Mouse (Mus musculus): ENCODE measurements around the gene Gm5150. TPM values are rescaled to one million over a fixed set of nuclear protein-coding genes. Genes with fewer than 3 reads are reported as not detected.
"Not testable (repeated sequence)": the region's sequence is repeated elsewhere in the genome, so short reads cannot be mapped to it uniquely, and the experiment has no call there.

Gm5150 gene
- not detected in 2 replicates for polyA plus RNA-seq (2015; fragmentation: Nextera tagmentation; extraction: Ambion mirVana)

GRCm38 (mm10) chr3:16006215-16006614, at the start of gene Gm5150:
Gm5150 (minus strand) TSS chr3:16006437.
- Histone ChIP-seq H3K9ac (no peak within 1 kb of the TSS), H3K27me3 (no peaks in the 10 kb centered on the region), H3K4me1 (no peaks in the 10 kb centered on the region), H3K4me2 (no peak within 1 kb of the TSS), H3K9me3 (replicated peaks) (no peaks in the 10 kb centered on the region), H3K27ac (no peak within 1 kb of the TSS), H3K36me3 (ENCODE audit: poor library complexity, severe bottlenecking) (no peaks in the 10 kb centered on the region), H3K4me3 (no peak within 1 kb of the TSS)
- 90% methylated on average over 2 of the region's 2 CpGs for WGBS
- ATAC-seq = no peak

GRCm38 (mm10) chr3:16051736-16052135, 45.5 kb upstream of the Gm5150 start:
- H3K9me3 ChIP-seq (replicated peaks); H3K4me3 ChIP-seq; H3K9ac ChIP-seq; ATAC-seq; H3K27ac ChIP-seq; H3K36me3 ChIP-seq (ENCODE audit: poor library complexity, severe bottlenecking); H3K4me1 ChIP-seq; H3K27me3 ChIP-seq; H3K4me2 ChIP-seq: not testable (repeated sequence)
- WGBS = 82% methylated on average over 20 of the region's 20 CpGs

GRCm38 (mm10) chr3:16047288-16047687, 41.1 kb upstream of the Gm5150 start:
- no peaks in the 10 kb centered on the region for H3K4me1 ChIP-seq
- no peak overlapping the region for H3K9ac ChIP-seq
- WGBS = 64% methylated on average over 4 of the region's 4 CpGs
- H3K4me2 ChIP-seq = no peak overlapping the region
- H3K27me3 ChIP-seq = no peaks in the 10 kb centered on the region
- no peak overlapping the region for H3K4me3 ChIP-seq
- no peak for ATAC-seq
- H3K36me3 ChIP-seq (ENCODE audit: poor library complexity, severe bottlenecking) = no peaks in the 10 kb centered on the region
- H3K27ac ChIP-seq = no peak overlapping the region
- H3K9me3 ChIP-seq (replicated peaks) = no peaks in the 10 kb centered on the region

GRCm38 (mm10) chr3:16043315-16043714, 37.1 kb upstream of the Gm5150 start:
- 0% methylated on average over 1 of the region's 1 CpGs for whole genome bisulfite sequencing
- no peaks in the 10 kb centered on the region for H3K27me3 ChIP-seq
- no peak overlapping the region for H3K4me2 ChIP-seq
- H3K36me3 ChIP-seq (ENCODE audit: poor library complexity, severe bottlenecking) = no peaks in the 10 kb centered on the region
- H3K9ac ChIP-seq = no peak overlapping the region
- H3K4me1 ChIP-seq = no peaks in the 10 kb centered on the region
- H3K27ac ChIP-seq = no peak overlapping the region
- no peak overlapping the region for H3K4me3 ChIP-seq
- ATAC-seq = peak; percentile 69; the same call in 1 of the 2 replicates
- no peaks in the 10 kb centered on the region for H3K9me3 ChIP-seq (replicated peaks)

- ATAC-seq = peak; percentile 78
- H3K9ac ChIP-seq; H3K4me1 ChIP-seq; H3K27me3 ChIP-seq; H3K27ac ChIP-seq; H3K36me3 ChIP-seq (ENCODE audit: poor library complexity, severe bottlenecking); H3K4me3 ChIP-seq; H3K9me3 ChIP-seq (replicated peaks): not testable (repeated sequence)
- peak overlapping the region; percentile 24; the same call in 1 of the 2 replicates for H3K4me2 ChIP-seq
- 4% methylated on average over 6 of the region's 6 CpGs for WGBS
Observed at GRCm38 (mm10) chr3:16024988-16025387, 18.8 kb upstream of the Gm5150 start.

- H3K27me3 ChIP-seq = no peaks in the 10 kb centered on the region
- no peaks in the 10 kb centered on the region for H3K36me3 ChIP-seq (ENCODE audit: poor library complexity, severe bottlenecking)
- no peak overlapping the region for H3K4me3 ChIP-seq
- no peak overlapping the region for H3K9ac ChIP-seq
- H3K4me2 ChIP-seq = no peak overlapping the region
- WGBS = 60% methylated on average over 1 of the region's 1 CpGs
- no peaks in the 10 kb centered on the region for H3K9me3 ChIP-seq (replicated peaks)
- ATAC-seq = no peak
- no peaks in the 10 kb centered on the region for H3K4me1 ChIP-seq
- no peak overlapping the region for H3K27ac ChIP-seq
Observed at GRCm38 (mm10) chr3:16022214-16022613, 16.0 kb upstream of the Gm5150 start.

- H3K27ac ChIP-seq; H3K4me3 ChIP-seq; H3K9ac ChIP-seq; H3K9me3 ChIP-seq (replicated peaks); H3K4me2 ChIP-seq; H3K4me1 ChIP-seq; H3K36me3 ChIP-seq (ENCODE audit: poor library complexity, severe bottlenecking); H3K27me3 ChIP-seq; ATAC-seq: not testable (repeated sequence)
- 95% methylated on average over 2 of the region's 2 CpGs for WGBS
Observed at GRCm38 (mm10) chr3:16014456-16014855, 8.2 kb upstream of the Gm5150 start.

GRCm38 (mm10) chr3:16007827-16008226, 1.6 kb upstream of the Gm5150 start:
- H3K27ac ChIP-seq = no peak overlapping the region
- H3K9ac ChIP-seq = no peak overlapping the region
- H3K4me1 ChIP-seq = no peaks in the 10 kb centered on the region
- no peaks in the 10 kb centered on the region for H3K36me3 ChIP-seq (ENCODE audit: poor library complexity, severe bottlenecking)
- 97% methylated on average over 1 of the region's 1 CpGs for WGBS
- H3K4me3 ChIP-seq = no peak overlapping the region
- H3K4me2 ChIP-seq = no peak overlapping the region
- no peak for ATAC-seq
- H3K9me3 ChIP-seq (replicated peaks) = no peaks in the 10 kb centered on the region
- no peaks in the 10 kb centered on the region for H3K27me3 ChIP-seq

GRCm38 (mm10) chr3:16003890-16004633, 2.2 kb downstream of the Gm5150 start:
- H3K4me1 ChIP-seq = no peaks in the 10 kb centered on the region
- no peaks in the 10 kb centered on the region for H3K9me3 ChIP-seq (replicated peaks)
- no peaks in the 10 kb centered on the region for H3K27me3 ChIP-seq
- no peak overlapping the region for H3K4me2 ChIP-seq
- H3K27ac ChIP-seq = no peak overlapping the region
- WGBS = 76% methylated on average over 3 of the region's 3 CpGs
- no peaks in the 10 kb centered on the region for H3K36me3 ChIP-seq (ENCODE audit: poor library complexity, severe bottlenecking)
- no peak overlapping the region for H3K4me3 ChIP-seq
- no peak for ATAC-seq
- H3K9ac ChIP-seq = no peak overlapping the region

GRCm38 (mm10) chr3:15999479-15999878, 6.8 kb downstream of the Gm5150 start:
- not testable (repeated sequence) for ATAC-seq; H3K9ac ChIP-seq; H3K9me3 ChIP-seq (replicated peaks); H3K36me3 ChIP-seq (ENCODE audit: poor library complexity, severe bottlenecking); H3K27me3 ChIP-seq; H3K4me1 ChIP-seq; H3K4me2 ChIP-seq; H3K27ac ChIP-seq; H3K4me3 ChIP-seq
- WGBS = 92% methylated on average over 3 of the region's 3 CpGs

- H3K9ac ChIP-seq = no peak overlapping the region
- WGBS = 70% methylated on average over 3 of the region's 3 CpGs
- H3K36me3 ChIP-seq (ENCODE audit: poor library complexity, severe bottlenecking) = no peaks in the 10 kb centered on the region
- no peak overlapping the region for H3K4me2 ChIP-seq
- no peak for ATAC-seq
- no peak overlapping the region for H3K4me3 ChIP-seq
- no peak overlapping the region for H3K27ac ChIP-seq
- H3K27me3 ChIP-seq = no peaks in the 10 kb centered on the region
- H3K4me1 ChIP-seq = no peaks in the 10 kb centered on the region
- H3K9me3 ChIP-seq (replicated peaks) = peaks cover 5% of the 10 kb centered on the region; the same call in 1 of the 2 replicates
Observed at GRCm38 (mm10) chr3:15982216-15982615, 24.0 kb downstream of the Gm5150 start.

GRCm38 (mm10) chr3:15956921-15957320, 49.3 kb downstream of the Gm5150 start:
- ATAC-seq = no peak
- no peaks in the 10 kb centered on the region for H3K4me1 ChIP-seq

More at GRCm38 (mm10) chr3:15956921-15957320, 49.3 kb downstream of the Gm5150 start:
- Histone ChIP-seq H3K9ac (no peak overlapping the region), H3K4me2 (no peak overlapping the region), H3K4me3 (no peak overlapping the region), H3K27ac (no peak overlapping the region), H3K9me3 (replicated peaks) (peaks cover 22% of the 10 kb centered on the region), H3K36me3 (ENCODE audit: poor library complexity, severe bottlenecking) (no peaks in the 10 kb centered on the region), H3K27me3 (no peaks in the 10 kb centered on the region)

Data from forebrain, embryonic 13.5 days (tissue).